Mouse (Mus musculus) intestine, embryonic 16.5 days (tissue): ENCODE results near the gene Fhl3. TPM values are rescaled to one million over a fixed set of nuclear protein-coding genes. Genes with fewer than 3 reads are reported as not detected.

Experiments
- ATAC-seq: fragments of 200-750 bp; cut with Nextera tagmentation; 2 replicates; pipeline ENCODE4 v1.8.0; 2017; ENCODE audit warnings: moderate TSS enrichment, moderate library complexity
- H3K27ac ChIP-seq: fragments of 300-500 bp; sonication (generic); 2 replicates; pipeline ENCODE4 v1.5.1; 2014; ENCODE audit warnings: mild to moderate bottlenecking, low read length
- H3K27me3 ChIP-seq: fragments of 300-500 bp; sonication (generic); replicated peaks from 2 replicates; pipeline ENCODE4 v1.6.1; 2014; ENCODE audit warnings: low read length, control low read depth, mixed read lengths; ENCODE audit not compliant: control insufficient read depth, insufficient read depth
- H3K36me3 ChIP-seq: fragments of 300-500 bp; sonication (generic); 2 replicates; pipeline ENCODE4 v1.6.1; 2014; ENCODE audit warnings: low read length, control low read depth; ENCODE audit not compliant: control insufficient read depth, insufficient read depth
- H3K4me1 ChIP-seq: fragments of 300-500 bp; sonication (generic); 2 replicates; pipeline ENCODE4 v1.6.1; 2014; ENCODE audit warnings: low read length, control low read depth, mixed read lengths; ENCODE audit not compliant: control insufficient read depth, insufficient read depth
- H3K4me2 ChIP-seq: fragments of 300-500 bp; sonication (generic); 2 replicates; pipeline ENCODE4 v1.6.1; 2014; ENCODE audit warnings: low read depth, low read length, control low read depth
- H3K4me3 ChIP-seq: fragments of 300-500 bp; sonication (generic); 2 replicates; pipeline ENCODE4 v1.5.1; 2014; ENCODE audit warnings: mild to moderate bottlenecking, low read length
- H3K9ac ChIP-seq: fragments of 300-500 bp; sonication (generic); 2 replicates; pipeline ENCODE4 v1.6.1; 2014; ENCODE audit warnings: low read depth, low read length
- H3K9me3 ChIP-seq: fragments of 300-500 bp; sonication (generic); 2 replicates; pipeline ENCODE4 v1.6.1; 2016; ENCODE audit warnings: low read length, control low read depth; ENCODE audit not compliant: control insufficient read depth
- WGBS: fragments of 180-500 bp; shearing (Covaris S2); extraction: QIAGEN DNeasy Blood & Tissue Kit; methylation state at CpG from one replicate; pipeline ENCODE4 v1.1.7; 2014; 5-methylcytosine and 5-hydroxymethylcytosine counted together
- polyA plus RNA-seq: library from polyadenylated mRNA; unstranded; fragments of >200 nt; fragmentation: Nextera tagmentation; extraction: Ambion mirVana; gene quantifications from 2 replicates; pipeline ENCODE4 v1.2.1, GENCODE M21; 2015

Gene Fhl3
- polyA plus RNA-seq, 1 experiment from 2014 or later = 5.1 TPM

- peak; percentile 97 for ATAC-seq
- WGBS = under 1% methylated on average over 43 of the region's 43 CpGs
- H3K4me3 ChIP-seq = peak within 1 kb of the TSS; percentile 63
- H3K9me3 ChIP-seq = no peaks in the 10 kb centered on the region
- H3K27me3 ChIP-seq = no peaks in the 10 kb centered on the region
- H3K27ac ChIP-seq = peak within 1 kb of the TSS; percentile 39
- H3K36me3 ChIP-seq = no peaks in the 10 kb centered on the region
- H3K4me1 ChIP-seq = peaks cover 17% of the 10 kb centered on the region
- peak within 1 kb of the TSS; percentile 89 for H3K9ac ChIP-seq
- peak within 1 kb of the TSS; percentile 77 for H3K4me2 ChIP-seq
Observed at GRCm38 (mm10) chr4:124693135-124693894, 7.2 kb upstream of the Fhl3 start, which contains the start of gene Utp11. Gene Utp11 (minus strand): TSS chr4:124693600.

GRCm38 (mm10) chr4:124694572-124694971, 5.9 kb upstream of the Fhl3 start:
- Histone ChIP-seq H3K4me3 (no peak overlapping the region), H3K9me3 (no peaks in the 10 kb centered on the region), H3K4me1 (peaks cover 21% of the 10 kb centered on the region), H3K27ac (no peak overlapping the region), H3K9ac (no peak overlapping the region), H3K36me3 (no peaks in the 10 kb centered on the region), H3K27me3 (no peaks in the 10 kb centered on the region), H3K4me2 (no peak overlapping the region)
- WGBS = 98% methylated on average over 2 of the region's 2 CpGs
- ATAC-seq = no peak

- Histone ChIP-seq H3K27me3 (no peaks in the 10 kb centered on the region), H3K4me2 (peak overlapping the region; percentile 21; the same call in 1 of the 2 replicates), H3K36me3 (no peaks in the 10 kb centered on the region), H3K4me3 (peak overlapping the region; percentile 3; the same call in 1 of the 2 replicates), H3K4me1 (peaks cover 22% of the 10 kb centered on the region), H3K27ac (0 out of 2 replicates have a peak overlapping the region, but pooled peaks have one; percentile 9), H3K9ac (0 out of 2 replicates have a peak overlapping the region, but pooled peaks have one; percentile 33), H3K9me3 (no peaks in the 10 kb centered on the region)
- 13% methylated on average over 18 of the region's 18 CpGs for WGBS
- no peak for ATAC-seq
Observed at GRCm38 (mm10) chr4:124695786-124696516, 4.5 kb upstream of the Fhl3 start.

- Histone ChIP-seq H3K9me3 (no peaks in the 10 kb centered on the region), H3K4me2 (peak overlapping the region; percentile 86), H3K27ac (peak overlapping the region; percentile 87), H3K4me3 (peak overlapping the region; percentile 79), H3K27me3 (no peaks in the 10 kb centered on the region), H3K9ac (peak overlapping the region; percentile 85), H3K36me3 (no peaks in the 10 kb centered on the region), H3K4me1 (peaks cover 37% of the 10 kb centered on the region)
- 20% methylated on average over 6 of the region's 6 CpGs for WGBS
- no peak for ATAC-seq
Observed at GRCm38 (mm10) chr4:124699791-124700190, 710 bp upstream of the Fhl3 start.

- no peaks in the 10 kb centered on the region for H3K9me3 ChIP-seq
- H3K9ac ChIP-seq = peak overlapping the region; percentile 85
- no peaks in the 10 kb centered on the region for H3K27me3 ChIP-seq
- no peaks in the 10 kb centered on the region for H3K36me3 ChIP-seq
- peak overlapping the region; percentile 79 for H3K4me3 ChIP-seq
- H3K27ac ChIP-seq = peak overlapping the region; percentile 87
- 6% methylated on average over 22 of the region's 22 CpGs for WGBS
- ATAC-seq = peak; percentile 30
- peaks cover 45% of the 10 kb centered on the region for H3K4me1 ChIP-seq
- peak overlapping the region; percentile 86 for H3K4me2 ChIP-seq
Observed at GRCm38 (mm10) chr4:124701052-124701845, 748 bp downstream of the Fhl3 start.

GRCm38 (mm10) chr4:124701916-124702315, 1.4 kb downstream of the Fhl3 start:
- peak overlapping the region; percentile 87 for H3K27ac ChIP-seq
- H3K36me3 ChIP-seq = no peaks in the 10 kb centered on the region
- peak overlapping the region; percentile 86 for H3K4me2 ChIP-seq
- H3K9me3 ChIP-seq = no peaks in the 10 kb centered on the region
- no peaks in the 10 kb centered on the region for H3K27me3 ChIP-seq
- H3K9ac ChIP-seq = peak overlapping the region; percentile 85
- no peak for ATAC-seq
- H3K4me1 ChIP-seq = peaks cover 44% of the 10 kb centered on the region
- H3K4me3 ChIP-seq = peak overlapping the region; percentile 79
- WGBS = 46% methylated on average over 2 of the region's 5 CpGs

GRCm38 (mm10) chr4:124703406-124703805, 2.9 kb downstream of the Fhl3 start:
- no peak for ATAC-seq
- peak overlapping the region; percentile 7 for H3K9ac ChIP-seq
- WGBS = 43% methylated on average over 2 of the region's 2 CpGs

GRCm38 (mm10) chr4:124703881-124704796, 3.6 kb downstream of the Fhl3 start:
- Histone ChIP-seq H3K4me2 (peak overlapping the region; percentile 23), H3K4me1 (peaks cover 50% of the 10 kb centered on the region), H3K9ac (peak overlapping the region; percentile 7), H3K27me3 (no peaks in the 10 kb centered on the region), H3K36me3 (no peaks in the 10 kb centered on the region), H3K9me3 (no peaks in the 10 kb centered on the region), H3K27ac (peak overlapping the region; percentile 83), H3K4me3 (peak overlapping the region; percentile 19)
- WGBS = 12% methylated on average over 6 of the region's 6 CpGs
- no peak for ATAC-seq

More at GRCm38 (mm10) chr4:124703406-124703805, 2.9 kb downstream of the Fhl3 start:
- Histone ChIP-seq H3K9me3 (no peaks in the 10 kb centered on the region), H3K4me3 (peak overlapping the region; percentile 19), H3K4me1 (peaks cover 48% of the 10 kb centered on the region), H3K27me3 (no peaks in the 10 kb centered on the region), H3K36me3 (no peaks in the 10 kb centered on the region), H3K4me2 (peak overlapping the region; percentile 23), H3K27ac (peak overlapping the region; percentile 83)
